In the genomic region with DNA sequence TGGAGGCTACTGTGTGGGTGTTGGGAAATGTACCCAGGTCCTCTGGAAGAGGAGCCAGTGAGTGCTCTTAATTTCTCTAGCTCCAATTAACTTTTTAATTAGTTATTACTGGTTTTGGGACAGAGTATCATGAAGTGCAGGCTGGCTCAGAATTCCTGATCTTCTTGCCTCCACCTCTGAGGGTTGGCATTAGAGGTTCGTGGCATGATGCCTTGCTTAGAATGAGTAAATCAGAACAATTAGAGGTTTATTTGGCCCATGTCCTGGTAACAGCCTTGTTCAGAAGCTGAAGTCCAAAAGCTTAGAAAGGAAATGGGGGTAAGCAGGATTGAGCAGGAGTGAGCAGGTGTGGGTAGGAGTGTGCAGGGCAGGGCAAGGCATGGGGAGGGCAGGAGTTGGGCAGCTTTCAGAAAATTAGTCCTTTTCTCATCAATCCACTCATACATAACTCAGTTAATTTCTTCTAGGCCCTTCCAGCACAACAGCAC, we compare ENCODE assay signal across 15 mouse cellular contexts.
DNase-seq lines count a peak whose midpoint lies in the region; ATAC-seq and TF ChIP-seq lines count a peak whose summit lies in the region.
"Had no signal": no experiment of that assay in that cellular context is flagged by ENCODE, and none has a peak within 500 bp of the region (broad histone marks: within the 10 kb centered on the region; RNA-seq: fewer than 3 reads in every experiment).

No protein-coding gene starts in this region.

- H3K27ac ChIP-seq in hindbrain, embryonic 13.5 days = peak overlapping the region; percentile 36
- H3K27ac ChIP-seq in hindbrain, embryonic 11.5 days (ENCODE audit: low read depth, low read length) = no peak overlapping the region
- H3K27ac ChIP-seq in midbrain, embryonic 12.5 days (replicated peaks) = 0 out of 2 replicates have a peak overlapping the region, but pooled peaks have one; percentile 30
- no peak overlapping the region for H3K27ac ChIP-seq in midbrain, embryonic 10.5 days (replicated peaks)
- peak overlapping the region; percentile 70 for H3K27ac ChIP-seq in hindbrain, embryonic 15.5 days (replicated peaks)
- H3K27ac ChIP-seq: macrophage; stomach, embryonic 15.5 days had no signal

- H3K27me3 ChIP-seq in hindbrain, embryonic 13.5 days = no peaks in the 10 kb centered on the region
- H3K27me3 ChIP-seq in hindbrain, embryonic 11.5 days (ENCODE audit: control insufficient read depth, insufficient read depth, low read length) = no peaks in the 10 kb centered on the region
- H3K27me3 ChIP-seq in midbrain, embryonic 12.5 days = no peaks in the 10 kb centered on the region
- no peaks in the 10 kb centered on the region for H3K27me3 ChIP-seq in midbrain, embryonic 10.5 days (ENCODE audit: low read depth, poor library complexity, severe bottlenecking)
- no peaks in the 10 kb centered on the region for H3K27me3 ChIP-seq in hindbrain, embryonic 15.5 days
- no peaks in the 10 kb centered on the region for H3K27me3 ChIP-seq in myocyte (ENCODE audit: control insufficient read depth, insufficient read depth, insufficient read length)
- H3K27me3 ChIP-seq: stomach, embryonic 15.5 days had no signal

- no peak overlapping the region for H3ac ChIP-seq in myocyte (ENCODE audit: control insufficient read depth, insufficient read length)

- no peak for ATAC-seq in hindbrain, embryonic 13.5 days (ENCODE audit: low FRiP score)
- no peak for ATAC-seq in hindbrain, embryonic 11.5 days (ENCODE audit: low FRiP score)
- ATAC-seq in midbrain, embryonic 12.5 days (ENCODE audit: low FRiP score, low read depth) = no peak
- ATAC-seq in hindbrain, embryonic 15.5 days (ENCODE audit: low FRiP score, low read depth) = no peak
- ATAC-seq: intestine, embryonic 16.5 days had no signal

- 79% methylated on average over 1 of the region's 1 CpGs for WGBS in hindbrain, embryonic 13.5 days
- 93% methylated on average over 1 of the region's 1 CpGs for WGBS in hindbrain, embryonic 11.5 days
- 88% methylated on average over 1 of the region's 1 CpGs for WGBS in midbrain, embryonic 12.5 days
- 94% methylated on average over 1 of the region's 1 CpGs for WGBS in midbrain, embryonic 10.5 days
- WGBS in hindbrain, embryonic 15.5 days = 49% methylated on average over 1 of the region's 1 CpGs

- DNase-seq in hindbrain, embryonic 11.5 days (ENCODE audit: low spot score) = no peak
- DNase-seq in midbrain, embryonic 10.5 days (ENCODE audit: low spot score) = no peak
- DNase-seq in spleen, postnatal 4 days (ENCODE audit: low spot score in 2 of 2) = no peak
- DNase-seq: cerebellum, adult 8-10 months; gastrocnemius, postnatal 14 days; lung, adult 18-20 months; thymus, postnatal 14 days had no signal

- TF ChIP-seq POLR2A in myocyte (IDR thresholded peaks at IDR 0.05; ENCODE audit: insufficient read length, low read depth) = no peak

- peaks cover 86% of the 10 kb centered on the region for H3K79me2 ChIP-seq in myocyte (ENCODE audit: control insufficient read depth, insufficient read depth)

- H3K4me1 ChIP-seq in hindbrain, embryonic 13.5 days (replicated peaks) = peaks cover 66% of the 10 kb centered on the region
- H3K4me1 ChIP-seq in hindbrain, embryonic 11.5 days (replicated peaks; ENCODE audit: control insufficient read depth, insufficient read depth, low read length) = peaks cover 18% of the 10 kb centered on the region
- H3K4me1 ChIP-seq in midbrain, embryonic 12.5 days = peaks cover 72% of the 10 kb centered on the region
- H3K4me1 ChIP-seq in midbrain, embryonic 10.5 days = peaks cover 75% of the 10 kb centered on the region
- H3K4me1 ChIP-seq in hindbrain, embryonic 15.5 days (replicated peaks) = peaks cover 69% of the 10 kb centered on the region

- no peak overlapping the region for H3K4me3 ChIP-seq in hindbrain, embryonic 13.5 days
- H3K4me3 ChIP-seq in hindbrain, embryonic 11.5 days (ENCODE audit: low read depth, low read length) = no peak overlapping the region
- H3K4me3 ChIP-seq in midbrain, embryonic 12.5 days = no peak overlapping the region
- H3K4me3 ChIP-seq in midbrain, embryonic 10.5 days = no peak overlapping the region
- no peak overlapping the region for H3K4me3 ChIP-seq in hindbrain, embryonic 15.5 days
- no peak overlapping the region for H3K4me3 ChIP-seq in myocyte
- H3K4me3 ChIP-seq: erythroblast, embryonic 14.5 days; stomach, embryonic 15.5 days had no signal

- H3K36me3 ChIP-seq in hindbrain, embryonic 13.5 days = no peaks in the 10 kb centered on the region
- H3K36me3 ChIP-seq in hindbrain, embryonic 11.5 days (ENCODE audit: control insufficient read depth, insufficient read depth, low read length) = no peaks in the 10 kb centered on the region
- H3K36me3 ChIP-seq in midbrain, embryonic 12.5 days = no peaks in the 10 kb centered on the region
- H3K36me3 ChIP-seq in midbrain, embryonic 10.5 days = no peaks in the 10 kb centered on the region
- H3K36me3 ChIP-seq in hindbrain, embryonic 15.5 days = no peaks in the 10 kb centered on the region
- H3K36me3 ChIP-seq in myocyte (ENCODE audit: control insufficient read depth, insufficient read depth) = no peaks in the 10 kb centered on the region
- H3K36me3 ChIP-seq: stomach, embryonic 15.5 days had no signal

- H3K9me3 ChIP-seq in hindbrain, embryonic 13.5 days = no peaks in the 10 kb centered on the region
- no peaks in the 10 kb centered on the region for H3K9me3 ChIP-seq in hindbrain, embryonic 11.5 days (ENCODE audit: control insufficient read depth, low read length)
- H3K9me3 ChIP-seq in midbrain, embryonic 12.5 days = no peaks in the 10 kb centered on the region
- no peaks in the 10 kb centered on the region for H3K9me3 ChIP-seq in midbrain, embryonic 10.5 days (replicated peaks)
- no peaks in the 10 kb centered on the region for H3K9me3 ChIP-seq in hindbrain, embryonic 15.5 days
- H3K9me3 ChIP-seq: stomach, embryonic 15.5 days had no signal

- H3K4me2 ChIP-seq in hindbrain, embryonic 13.5 days = no peak overlapping the region
- H3K4me2 ChIP-seq in hindbrain, embryonic 11.5 days (replicated peaks; ENCODE audit: low read depth, low read length) = no peak overlapping the region
- H3K4me2 ChIP-seq in midbrain, embryonic 12.5 days (replicated peaks) = no peak overlapping the region
- H3K4me2 ChIP-seq in hindbrain, embryonic 15.5 days = no peak overlapping the region
- peak overlapping the region; percentile 82 for H3K4me2 ChIP-seq in myocyte (ENCODE audit: low read depth)
- H3K4me2 ChIP-seq: stomach, embryonic 15.5 days had no signal

- H3K9ac ChIP-seq in hindbrain, embryonic 13.5 days = no peak overlapping the region; the same call in 1 of the 2 replicates
- no peak overlapping the region for H3K9ac ChIP-seq in hindbrain, embryonic 11.5 days (ENCODE audit: low read depth, low read length)
- H3K9ac ChIP-seq in midbrain, embryonic 12.5 days (replicated peaks) = no peak overlapping the region
- H3K9ac ChIP-seq in hindbrain, embryonic 15.5 days = no peak overlapping the region
- H3K9ac ChIP-seq: stomach, embryonic 15.5 days had no signal

TF ChIP-seq in myocyte, 11 proteins besides CTCF, POLR2A, EP300 and RAD21:
- no peak for TF ChIP-seq CEBPB (IDR thresholded peaks at IDR 0.05; ENCODE audit: insufficient read depth, poor library complexity, severe bottlenecking)
- no peak for TF ChIP-seq REST (IDR thresholded peaks at IDR 0.05; ENCODE audit: insufficient read depth, insufficient read length)
- TF ChIP-seq USF1 (IDR thresholded peaks at IDR 0.05; ENCODE audit: low read depth) = no peak
- no peak for TF ChIP-seq E2F4 (IDR thresholded peaks at IDR 0.05; ENCODE audit: insufficient read depth)
- TF ChIP-seq POLR2AphosphoS2 (IDR thresholded peaks at IDR 0.05; ENCODE audit: insufficient read length, low read depth) = no peak
- TF ChIP-seq SRF (IDR thresholded peaks at IDR 0.05; ENCODE audit: control insufficient read depth, insufficient read length, low read depth) = no peak
- no peak for TF ChIP-seq MAX (IDR thresholded peaks at IDR 0.05; ENCODE audit: low read depth)
- no peak for TF ChIP-seq MYOD1 (IDR thresholded peaks at IDR 0.05; ENCODE audit: control insufficient read depth in 1 of 3, insufficient read length in 2 of 3, low read depth in 2 of 3)
- TF ChIP-seq TCF12 (IDR thresholded peaks at IDR 0.05; ENCODE audit: insufficient read depth, poor library complexity, severe bottlenecking) = no peak
- TF ChIP-seq MYOG (IDR thresholded peaks at IDR 0.05; ENCODE audit: control insufficient read depth in 1 of 3, insufficient read depth in 1 of 3, insufficient read length in 2 of 3, low read depth in 2 of 3) = no peak
- no peak for TF ChIP-seq TCF3 (IDR thresholded peaks at IDR 0.05; ENCODE audit: insufficient read length, low read depth)
TF ChIP-seq in myocyte: peak in this region for 0.

Comparison
In these comparisons a context has a peak if more than half of its experiments do, and no peak if none do; other contexts are left out.
1. H3K27ac ChIP-seq: peak in hindbrain, embryonic 13.5 days (single experiment), midbrain, embryonic 12.5 days (single experiment) and hindbrain, embryonic 15.5 days (single experiment); none in hindbrain, embryonic 11.5 days (single experiment) and midbrain, embryonic 10.5 days (single experiment).